Mouse (Mus musculus) megakaryocyte-erythroid progenitor cell, adult 5-6 weeks (primary cell): ENCODE data around the gene Itsn1. TPM values are rescaled to one million over a fixed set of nuclear protein-coding genes. Genes with fewer than 3 reads are reported as not detected.
A peak's percentile ranks its signal among the peaks of the same experiment; 100 is the strongest.

Source experiments
- ATAC-seq: replicated peaks from 2 replicates; pipeline ENCODE4 v1.8.0; 2016; ENCODE audit warnings: mild to moderate bottlenecking, inconsistent platforms; ENCODE audit not compliant: severe bottlenecking, poor library complexity, low FRiP score, low TSS enrichment
- total RNA-seq, 2 experiments: library from RNA; stranded (forward) in 1 of 2; stranded (reverse) in 1 of 2; fragments of 200-1000, 215-1000 nt in 1 of 2; fragments of >200 nt in 1 of 2; fragmentation: Nextera tagmentation in 1 of 2; gene quantifications; 2 replicates each; pipeline ENCODE4 v1.2.3; 2014 to 2017

Itsn1 gene
- total RNA-seq, 2 experiments from 2014 or later, result 24.0 to 28.4 TPM

DNA sequence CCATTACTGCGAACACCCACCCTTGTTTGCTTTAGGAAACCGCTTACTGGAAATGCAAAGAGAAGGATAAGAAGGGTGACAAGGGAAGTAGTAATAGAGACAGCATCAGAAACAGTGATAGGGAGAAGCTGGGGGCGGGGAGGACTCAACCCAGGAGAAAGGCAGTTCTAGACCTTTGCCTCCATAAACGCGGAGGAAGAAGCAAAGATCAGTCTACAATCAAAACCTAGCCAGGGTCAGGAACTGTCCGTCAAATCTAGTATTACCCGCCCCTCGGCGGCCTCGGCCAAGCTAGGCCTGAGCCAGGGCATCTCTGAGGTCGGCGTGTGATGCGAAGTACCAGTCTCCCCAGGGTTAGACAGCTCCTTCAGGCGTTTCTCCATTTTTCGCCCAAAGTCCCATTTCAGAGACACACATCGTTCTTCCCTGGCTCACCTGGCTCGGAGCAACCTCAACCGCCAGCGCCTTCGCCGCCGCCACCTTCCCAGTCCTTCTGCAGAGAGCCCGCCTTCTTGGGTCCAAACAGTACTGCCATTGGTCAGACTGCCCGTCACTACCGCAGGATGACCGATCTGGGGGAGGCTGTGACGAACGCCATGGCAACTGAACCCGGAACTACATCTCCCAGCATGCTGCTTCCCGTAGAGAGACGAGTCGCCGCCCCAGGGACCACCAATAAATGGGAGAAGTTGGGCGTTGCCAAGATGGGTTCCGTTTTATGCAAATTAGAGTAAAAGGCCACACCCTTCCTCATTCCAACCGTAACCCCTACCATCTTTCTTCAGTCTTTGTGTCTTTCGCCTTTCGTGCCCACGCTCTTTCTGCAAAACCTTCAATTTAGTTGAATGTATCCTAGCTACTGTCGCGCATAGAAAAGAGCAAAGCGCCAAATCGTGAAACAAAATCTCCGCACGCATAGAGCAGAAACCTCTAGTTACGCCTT, 687 bp upstream of the Itsn1 start, which contains the start of gene Cryzl1:
Cryzl1 (minus strand) TSS at position 853 of the 943 bp plus-strand sequence.
- peak; percentile 93 for ATAC-seq

DNA sequence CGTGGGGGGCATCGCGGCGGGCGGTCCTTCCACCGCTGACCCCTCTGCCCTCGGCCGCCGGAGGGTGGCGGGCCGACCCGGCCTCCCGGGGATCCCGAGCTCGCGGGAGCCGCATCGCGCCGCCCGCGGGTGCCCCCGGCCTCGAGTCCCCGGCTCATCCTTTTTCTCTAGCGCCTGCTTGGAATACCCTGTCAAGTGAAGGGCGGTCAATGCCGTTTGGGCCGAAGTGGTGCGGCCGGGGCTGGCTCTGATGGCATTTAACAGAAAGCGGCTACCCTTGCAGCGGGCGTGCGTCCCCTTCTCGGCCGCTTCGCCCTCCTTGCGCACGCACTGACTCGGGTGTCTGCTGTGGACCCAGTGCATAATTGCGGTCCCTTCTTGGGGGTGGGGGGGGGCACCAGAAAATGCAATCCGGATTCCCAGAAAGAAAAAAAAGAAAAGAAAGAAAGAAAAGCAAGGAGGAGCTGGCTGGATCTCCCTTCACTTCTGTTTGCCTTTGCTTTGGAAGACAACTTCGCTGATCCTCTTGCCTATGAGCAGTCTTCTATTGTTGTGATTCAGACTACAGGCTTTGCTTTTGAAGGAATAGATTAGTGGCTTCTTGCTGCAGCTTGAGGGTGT, 850 bp downstream of the Itsn1 start:
- no peak for ATAC-seq

DNA sequence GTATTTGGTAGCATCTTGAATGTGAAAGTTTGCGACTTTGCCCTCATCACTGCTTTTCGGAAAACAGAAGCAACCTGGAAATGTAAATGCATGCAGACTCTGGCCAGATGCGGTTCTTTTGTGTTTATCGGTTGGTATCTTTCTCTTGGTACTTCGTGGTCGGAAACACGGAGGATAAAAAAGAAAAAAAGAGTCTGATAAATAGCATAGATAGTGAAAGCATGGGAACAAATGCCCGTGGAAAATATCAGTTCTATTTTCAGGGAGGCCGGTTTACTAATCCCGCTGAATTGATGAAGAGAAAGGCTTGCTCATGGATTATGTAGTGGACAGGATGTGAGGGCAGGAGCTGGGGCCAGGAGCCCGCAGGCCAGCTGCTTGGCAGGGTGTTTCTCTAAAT, 1.4 kb downstream of the Itsn1 start:
- no peak for ATAC-seq

DNA sequence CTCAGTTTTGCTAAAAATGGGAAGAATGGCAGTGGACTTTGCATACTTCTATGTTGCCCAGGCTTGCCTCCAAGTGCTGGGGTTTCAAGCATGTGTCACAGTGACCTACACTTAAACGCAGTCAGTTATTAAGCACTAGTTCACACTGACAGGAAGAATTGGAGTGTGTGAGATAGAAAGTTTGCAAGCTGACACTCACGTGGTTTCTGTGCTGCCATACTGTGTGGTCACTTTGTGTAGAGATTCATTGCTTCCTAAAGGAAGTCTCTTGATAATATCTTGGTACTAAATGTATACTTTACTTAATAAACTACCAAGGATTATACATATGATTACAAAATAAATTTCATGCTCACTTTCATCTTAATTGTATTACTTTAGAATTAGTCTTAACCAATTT, 3.7 kb downstream of the Itsn1 start:
- no peak for ATAC-seq

DNA sequence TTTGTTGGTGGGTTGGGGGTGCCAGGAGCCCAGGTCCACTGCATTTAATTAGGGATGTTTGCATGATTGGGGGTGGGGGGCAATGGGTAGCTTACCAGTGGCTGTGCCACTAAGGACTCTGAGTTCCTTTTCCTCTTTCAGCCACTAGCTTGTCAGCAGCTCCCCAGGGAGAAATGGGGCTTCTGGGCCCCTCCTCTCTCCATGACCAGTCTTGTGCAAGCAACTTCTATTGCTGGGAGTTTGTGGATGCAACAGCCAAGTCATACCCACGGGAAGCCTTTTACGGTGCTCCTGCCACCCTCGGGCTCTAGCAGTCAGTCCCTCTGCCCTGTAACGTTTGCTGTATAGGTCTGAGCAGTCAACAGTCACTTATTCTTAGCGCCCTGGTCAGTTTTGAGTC, 5.7 kb downstream of the Itsn1 start:
- ATAC-seq, result no peak

DNA sequence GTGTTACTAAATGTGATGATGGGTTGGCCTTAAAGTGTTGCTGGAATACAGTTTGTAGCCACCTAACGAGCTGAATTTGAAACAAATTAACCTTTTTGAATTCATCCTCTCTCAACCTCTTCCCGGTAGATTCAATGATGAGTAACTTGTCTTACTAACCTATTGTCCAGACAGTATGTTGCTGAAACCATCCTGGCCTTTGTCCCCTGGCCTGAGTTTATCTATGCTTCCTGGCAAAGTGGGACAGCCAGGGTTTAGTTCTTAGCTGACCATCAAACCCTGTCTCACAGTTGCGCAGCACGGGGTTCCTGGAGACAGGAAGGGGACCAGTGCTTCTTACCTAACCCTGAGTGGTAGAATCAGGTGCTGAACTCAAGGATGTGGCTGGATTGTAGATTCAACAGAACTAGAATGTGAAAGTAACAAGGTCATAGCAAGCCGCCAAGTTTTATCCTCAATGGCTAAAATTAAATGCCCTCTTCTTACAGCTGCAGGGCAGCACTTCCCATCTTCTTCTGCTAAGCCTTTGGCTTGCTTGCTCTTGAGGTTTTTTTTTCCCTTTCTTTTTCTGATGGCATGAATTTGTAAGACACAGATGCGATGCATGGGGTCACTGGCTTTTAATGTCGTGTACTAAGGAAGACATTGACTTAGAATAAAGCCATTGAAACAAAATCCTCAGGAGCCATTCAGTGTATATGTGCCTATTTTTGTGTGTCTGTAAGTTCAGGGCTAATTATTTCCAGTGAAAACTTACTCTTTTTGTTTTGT, 7.2 kb downstream of the Itsn1 start:
- ATAC-seq, result no peak

DNA sequence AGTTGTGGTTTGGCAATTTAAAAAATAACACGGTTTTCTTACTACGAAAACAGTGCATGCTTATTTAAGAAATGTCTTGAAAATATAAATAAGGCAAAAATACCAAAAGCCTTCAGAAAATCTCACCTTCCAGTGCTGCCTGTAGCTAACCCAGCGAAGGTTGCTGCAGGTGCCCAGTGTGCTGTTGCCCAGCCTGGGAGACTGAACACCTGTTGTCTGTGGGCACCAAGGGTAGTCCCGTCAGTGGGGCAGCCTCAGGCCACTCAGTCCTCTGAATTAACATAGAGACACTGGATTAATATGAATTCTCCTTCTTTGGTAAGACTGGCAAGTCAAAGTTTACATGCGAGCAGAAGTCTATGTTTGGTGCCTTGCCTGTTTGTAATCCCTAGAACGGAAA, 9.4 kb downstream of the Itsn1 start:
- no peak for ATAC-seq

DNA sequence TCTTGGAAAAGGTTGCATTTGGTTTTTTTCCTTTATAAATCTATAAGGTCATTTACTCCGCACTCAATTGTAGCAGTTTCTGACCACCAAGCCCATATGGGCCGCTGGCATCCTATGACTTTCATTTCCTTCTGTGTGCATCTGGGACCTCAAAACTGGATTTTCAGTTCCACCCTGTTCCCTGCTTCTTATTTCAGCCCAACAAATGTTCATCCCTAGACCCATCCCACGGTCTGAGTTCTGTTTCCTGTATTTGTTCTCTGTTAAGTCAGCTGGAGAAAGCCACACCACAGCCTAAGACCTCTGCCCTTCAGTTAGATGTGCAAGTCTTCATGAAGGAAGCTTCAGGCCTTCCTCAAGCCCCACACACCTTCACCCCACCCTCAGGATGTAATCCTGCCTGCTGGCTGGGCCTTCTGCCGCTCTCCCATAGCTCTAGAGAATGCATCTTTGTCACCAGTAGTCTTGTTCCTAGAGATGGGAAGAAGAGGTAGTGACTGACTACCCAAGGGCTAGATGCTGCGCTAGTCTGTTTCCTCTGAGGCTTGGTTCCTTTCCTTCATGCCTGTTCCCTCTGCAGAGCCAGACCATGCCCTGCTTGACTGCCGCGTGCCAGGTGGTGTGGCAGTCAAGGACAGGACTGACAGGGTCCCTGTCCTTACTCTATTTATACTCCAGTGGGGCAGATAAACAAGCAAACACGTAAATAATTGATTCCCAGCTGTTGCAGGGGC, 11.3 kb downstream of the Itsn1 start:
- no peak for ATAC-seq

DNA sequence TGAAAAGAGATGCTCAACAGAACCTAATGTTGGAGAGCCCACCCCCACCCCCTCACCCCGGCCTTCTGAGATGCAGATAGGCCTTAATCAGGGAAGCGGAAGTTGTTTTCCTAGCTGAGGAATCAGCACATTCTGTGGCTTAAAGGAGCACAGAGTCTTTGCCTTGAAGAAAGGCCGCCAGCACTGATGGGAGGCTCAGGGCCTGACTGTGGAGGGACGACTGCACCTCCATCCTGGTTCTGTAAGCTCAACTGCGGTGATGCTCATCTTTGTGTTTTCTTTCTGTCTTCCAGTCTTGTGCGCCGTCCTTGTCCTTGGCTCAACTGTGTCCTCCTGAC, 11.8 kb downstream of the Itsn1 start:
- no peak for ATAC-seq

DNA sequence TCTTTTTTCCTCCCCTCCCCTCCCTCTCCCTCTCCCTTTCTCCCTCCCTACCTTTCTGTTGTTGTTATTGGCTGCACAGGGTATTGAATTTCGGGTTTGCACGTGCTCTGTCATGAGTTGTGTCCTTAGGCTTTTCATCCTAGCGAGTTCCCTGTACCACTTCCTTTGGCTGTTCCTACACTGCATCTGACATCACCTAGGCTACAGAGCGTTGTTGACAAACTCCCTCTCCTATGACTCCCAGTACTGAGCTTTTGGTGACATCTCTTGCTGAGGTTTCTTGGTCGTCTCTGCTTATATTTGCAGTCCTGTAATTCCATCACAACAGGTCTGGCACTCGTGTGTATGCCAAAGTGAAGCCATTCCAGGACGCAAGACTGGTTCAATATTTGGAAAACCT, 14.0 kb downstream of the Itsn1 start:
- ATAC-seq, result no peak

DNA sequence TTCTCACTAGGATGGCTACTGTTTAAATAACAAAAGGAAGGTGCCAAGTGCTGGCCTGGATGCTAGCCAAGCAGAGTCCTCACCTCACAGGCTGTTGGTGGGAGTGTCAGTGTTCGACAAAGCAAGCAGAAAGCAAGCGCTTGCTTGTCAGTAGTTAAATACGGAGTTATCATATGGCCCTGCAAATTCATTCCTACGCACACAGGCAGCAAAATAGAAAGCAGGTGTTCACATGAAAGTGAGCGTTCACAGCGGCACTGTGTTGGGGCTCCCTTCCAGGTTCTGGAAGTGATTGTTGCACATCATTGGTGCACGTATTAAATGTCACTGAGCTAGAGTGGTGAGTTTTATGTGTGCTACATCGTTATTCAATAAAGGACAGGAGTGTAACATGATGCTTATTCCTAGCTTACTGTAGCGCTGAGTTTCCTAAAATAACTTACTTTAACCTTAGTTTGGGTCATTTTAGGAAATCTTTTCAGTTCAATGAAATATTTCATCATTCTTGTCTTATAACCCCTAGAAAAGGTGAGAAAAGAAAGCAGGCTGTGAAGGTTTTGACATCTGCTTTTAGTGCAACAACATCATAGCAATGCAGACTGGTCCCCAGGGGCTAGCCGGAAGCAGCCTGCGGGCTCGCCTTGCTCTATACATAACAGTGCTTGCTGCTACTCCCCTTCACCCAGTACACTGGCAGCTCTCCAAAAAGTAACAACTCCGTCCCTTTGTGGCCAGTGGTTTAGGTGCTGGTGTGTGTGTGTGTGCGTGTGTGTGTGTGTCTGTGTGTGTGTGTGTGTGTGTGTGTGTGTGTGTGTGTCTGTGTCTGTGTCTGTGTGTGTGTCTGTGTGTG, 17.2 kb downstream of the Itsn1 start:
- peak; percentile 83 for ATAC-seq

DNA sequence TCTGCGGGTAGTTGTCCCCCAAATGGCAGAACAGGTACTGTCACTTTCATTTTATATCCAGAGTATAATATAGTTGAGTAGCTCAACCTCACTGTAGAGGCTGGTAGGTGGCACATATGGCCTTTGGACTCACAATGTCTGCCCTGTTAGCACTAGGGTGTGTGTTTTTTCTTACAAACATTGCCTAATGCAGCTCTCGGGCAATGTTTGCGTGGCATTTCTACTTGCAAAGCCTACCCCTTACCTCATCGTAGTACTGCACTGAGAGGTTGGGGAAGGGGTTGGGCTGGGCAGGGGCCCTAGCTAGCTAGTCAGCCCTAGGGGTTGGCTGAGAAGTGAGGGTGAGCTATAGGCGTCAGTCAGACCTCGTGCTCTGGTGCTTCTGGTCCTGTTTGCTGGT, 18.5 kb downstream of the Itsn1 start:
- no peak for ATAC-seq

DNA sequence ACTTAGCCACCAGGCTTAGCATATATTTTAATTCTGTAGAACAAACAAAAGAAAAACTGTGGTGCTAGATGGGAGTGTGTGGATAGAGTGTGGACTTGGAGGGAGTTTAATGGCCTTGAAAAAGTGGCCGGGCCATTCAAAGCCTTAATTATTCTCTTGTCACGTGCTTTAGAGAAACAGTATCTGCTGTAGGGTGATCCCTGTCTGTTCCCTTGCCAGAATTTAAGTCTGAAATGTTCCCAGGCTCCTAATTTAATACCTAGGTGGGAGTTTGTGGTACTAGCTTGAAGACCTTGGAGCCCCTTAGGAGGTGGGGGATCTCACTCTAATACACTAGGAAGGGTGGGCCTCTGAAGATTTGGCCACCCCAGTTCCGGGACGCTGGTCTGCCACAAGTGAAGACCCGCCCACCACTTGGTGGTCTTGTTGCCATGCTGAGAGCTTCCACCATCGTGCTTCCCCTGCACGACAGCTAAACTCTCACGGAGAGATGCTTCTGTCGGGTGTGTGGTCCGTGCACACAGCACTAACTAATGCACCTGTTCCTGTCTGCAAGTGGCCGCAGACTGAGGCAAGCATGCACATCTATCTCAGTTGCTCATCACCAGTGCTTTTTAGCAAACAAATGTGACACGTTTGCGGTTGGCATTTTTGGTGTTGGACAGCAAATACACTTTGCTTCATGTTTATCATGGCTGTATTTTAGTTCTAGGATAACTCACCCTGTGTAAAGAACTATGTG, 22.7 kb downstream of the Itsn1 start:
- no peak for ATAC-seq

DNA sequence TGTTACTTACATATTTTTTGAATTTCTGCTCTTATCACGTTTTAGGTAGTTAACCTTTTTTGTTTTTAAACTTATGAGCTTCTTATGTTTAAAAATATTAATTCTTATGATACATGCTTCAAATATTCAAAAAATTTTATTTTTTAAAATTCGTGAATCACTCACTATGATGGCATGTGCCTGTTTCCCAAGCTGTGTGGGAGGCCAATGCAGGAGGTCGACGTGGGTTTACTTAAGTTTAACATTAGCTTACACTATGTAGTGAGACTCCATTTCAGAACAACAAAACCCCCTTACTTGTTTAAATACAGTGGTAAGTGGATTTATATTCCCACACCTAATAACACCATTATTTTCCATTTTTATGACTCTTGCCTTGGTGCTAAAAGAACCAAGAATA, 24.5 kb downstream of the Itsn1 start:
- ATAC-seq, result no peak

DNA sequence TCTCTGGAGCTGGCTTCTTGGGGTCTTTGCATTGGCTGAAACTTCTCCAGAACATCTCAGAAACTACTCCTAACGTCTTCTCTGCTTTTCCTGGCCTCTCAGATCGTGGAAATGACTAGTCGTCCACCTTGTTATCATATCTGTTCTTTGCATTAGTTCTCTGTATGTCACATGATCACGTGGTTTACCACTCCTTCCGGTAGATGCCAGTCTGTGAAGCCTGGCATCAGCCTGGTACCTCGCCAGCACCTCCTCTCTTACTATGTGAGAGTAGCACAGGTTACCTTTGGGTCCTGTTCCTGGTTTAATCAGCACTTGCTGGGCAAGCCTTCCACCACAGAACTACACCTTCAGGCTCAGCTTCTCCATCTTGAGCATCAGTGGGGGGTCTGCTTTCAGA, 25.9 kb downstream of the Itsn1 start:
- ATAC-seq, result peak; percentile 86

DNA sequence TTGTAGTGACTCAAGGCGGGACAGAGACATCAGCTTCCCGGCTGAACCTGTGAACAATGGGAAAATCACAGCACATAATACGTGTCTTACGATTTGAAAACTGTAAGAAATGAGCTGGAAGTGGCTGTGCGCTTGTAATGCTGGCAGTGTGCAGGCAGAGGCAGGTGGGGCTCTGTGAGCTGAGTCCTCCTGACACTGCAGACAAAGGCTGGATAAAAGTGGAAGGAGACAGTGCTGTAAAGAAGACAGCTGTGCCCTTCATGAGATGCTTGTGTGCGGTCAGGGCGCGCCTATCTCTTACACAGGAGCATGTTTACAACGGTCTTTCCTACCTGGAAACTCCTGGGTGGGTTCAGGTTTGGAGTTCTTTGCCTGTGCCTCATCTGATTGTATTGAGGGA, 32.1 kb downstream of the Itsn1 start:
- ATAC-seq, result no peak

DNA sequence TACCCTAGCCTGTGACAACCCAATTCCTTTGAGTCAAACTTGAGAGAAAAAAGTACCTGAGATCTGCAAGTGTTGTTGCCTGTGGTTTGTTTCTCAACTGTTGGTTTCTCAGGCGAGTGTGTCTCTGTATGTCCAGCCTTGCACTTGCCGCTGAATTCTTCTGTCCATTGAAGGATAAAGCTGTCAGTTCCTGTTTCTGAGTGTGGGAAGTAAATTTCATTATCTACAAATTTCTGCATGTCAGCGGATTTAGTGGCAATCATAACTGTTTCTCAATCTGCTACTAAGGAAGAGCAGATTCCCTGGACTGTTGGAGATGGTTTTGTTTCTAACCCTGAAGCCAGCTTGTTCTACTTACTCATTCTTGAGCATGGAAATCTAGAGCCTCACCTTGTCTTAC, 32.7 kb downstream of the Itsn1 start:
- no peak for ATAC-seq

DNA sequence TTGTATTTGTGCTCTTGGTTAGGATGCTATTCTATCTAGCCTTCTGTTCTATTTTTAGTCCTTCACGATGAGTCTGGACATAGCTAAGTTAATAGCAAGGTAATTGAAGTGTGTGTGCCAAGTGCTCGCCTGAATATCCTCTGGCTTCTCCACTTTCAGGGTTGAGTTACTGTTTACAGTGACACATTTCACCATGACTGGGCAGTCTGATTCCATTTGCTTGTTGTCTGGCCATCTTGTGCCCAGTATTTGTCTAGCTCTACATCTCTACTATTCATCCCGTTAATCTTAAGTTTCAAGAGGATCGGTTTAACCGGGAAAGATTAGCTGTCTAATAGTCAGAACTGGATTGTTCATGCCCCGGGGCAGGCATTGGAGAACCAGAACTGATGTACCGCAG, 33.4 kb downstream of the Itsn1 start:
- no peak for ATAC-seq
